Mouse (Mus musculus): ENCODE measurements around the gene Rasgef1b.

The Rasgef1b gene

GRCm38 (mm10) chr5:99487009-99487858 lies 241.6 kb downstream of the Rasgef1b start:
- DNase-seq = no peak

GRCm38 (mm10) chr5:99483162-99483561 lies 245.7 kb downstream of the Rasgef1b start:
- no peak for DNase-seq

- no peak for DNase-seq
Measured at GRCm38 (mm10) chr5:99482524-99482923, 246.3 kb downstream of the Rasgef1b start.

- DNase-seq = no peak
Measured at GRCm38 (mm10) chr5:99482016-99482415, 246.8 kb downstream of the Rasgef1b start.

GRCm38 (mm10) chr5:99480078-99481031 lies 248.5 kb downstream of the Rasgef1b start:
- DNase-seq = no peak

GRCm38 (mm10) chr5:99479263-99480077 lies 249.4 kb downstream of the Rasgef1b start:
- peak; percentile 32 for DNase-seq

GRCm38 (mm10) chr5:99478716-99479115 lies 250.1 kb downstream of the Rasgef1b start:
- DNase-seq = no peak

GRCm38 (mm10) chr5:99477420-99477815 lies 251.4 kb downstream of the Rasgef1b start:
- DNase-seq = no peak

- no peak for DNase-seq
Measured at GRCm38 (mm10) chr5:99476640-99477419, 252.0 kb downstream of the Rasgef1b start.

- no peak for DNase-seq
Measured at GRCm38 (mm10) chr5:99472607-99473335, 256.1 kb downstream of the Rasgef1b start.

GRCm38 (mm10) chr5:99471790-99472189 lies 257.1 kb downstream of the Rasgef1b start:
- DNase-seq = no peak

GRCm38 (mm10) chr5:99470613-99471012 lies 258.3 kb downstream of the Rasgef1b start:
- DNase-seq = no peak

GRCm38 (mm10) chr5:99459007-99459406 lies 269.9 kb downstream of the Rasgef1b start:
- DNase-seq = no peak

GRCm38 (mm10) chr5:99457291-99457690 lies 271.6 kb downstream of the Rasgef1b start:
- DNase-seq = no peak

- DNase-seq = no peak
Measured at GRCm38 (mm10) chr5:99451939-99452338, 276.9 kb downstream of the Rasgef1b start.

GRCm38 (mm10) chr5:99451416-99451815 lies 277.4 kb downstream of the Rasgef1b start:
- no peak for DNase-seq

GRCm38 (mm10) chr5:99450994-99451393 lies 277.9 kb downstream of the Rasgef1b start:
- no peak for DNase-seq

- DNase-seq = no peak
Measured at GRCm38 (mm10) chr5:99450463-99450862, 278.4 kb downstream of the Rasgef1b start.

GRCm38 (mm10) chr5:99447481-99447880 lies 281.4 kb downstream of the Rasgef1b start:
- DNase-seq = no peak

GRCm38 (mm10) chr5:99445242-99445641 lies 283.6 kb downstream of the Rasgef1b start:
- DNase-seq = no peak

- no peak for DNase-seq
Measured at GRCm38 (mm10) chr5:99444777-99445176, 284.1 kb downstream of the Rasgef1b start.

Data from right cerebral cortex, postnatal 25 days (tissue).